Mouse (Mus musculus): Measurements from ENCODE around the gene Ranbp17. TPM values are rescaled to one million over a fixed set of nuclear protein-coding genes. Genes with fewer than 3 reads are reported as not detected.
"Not testable (repeated sequence)": the region's sequence is repeated elsewhere in the genome, so short reads cannot be mapped to it uniquely, and the experiment has no call there.

Gene Ranbp17
- polyA plus RNA-seq, 1 experiment from 2014 or later: 6.8 TPM

DNA sequence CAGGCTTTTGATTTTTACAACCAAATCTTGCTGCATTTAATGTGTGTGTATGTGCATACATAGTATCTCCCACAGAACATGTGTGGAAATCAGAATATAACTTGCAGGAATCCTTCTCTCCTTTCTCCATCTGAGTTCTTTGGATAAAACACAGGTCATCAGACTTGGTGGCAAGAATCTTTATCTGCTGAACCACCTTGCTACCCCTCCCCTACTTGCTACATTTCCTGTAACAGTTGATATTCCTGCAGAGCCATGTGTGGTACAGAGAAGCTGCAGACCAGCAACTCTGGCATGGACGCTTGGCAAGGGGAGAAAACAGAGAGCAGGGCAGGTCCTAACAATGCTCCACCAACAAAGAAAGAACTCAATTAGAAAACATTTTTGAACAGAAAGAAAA, 52.4 kb downstream of the Ranbp17 start:
- no peak overlapping the region for H3K9ac ChIP-seq (ENCODE audit: low read length)
- H3K4me3 ChIP-seq (ENCODE audit: low read depth, low read length): no peak overlapping the region
- WGBS: 59% methylated on average over 1 of the region's 1 CpGs
- no peak for ATAC-seq (replicated peaks; ENCODE audit: low FRiP score, low TSS enrichment, low read depth)
- H3K4me1 ChIP-seq (replicated peaks; ENCODE audit: control insufficient read depth, insufficient read depth, low read length): no peaks in the 10 kb centered on the region
- no peaks in the 10 kb centered on the region for H3K27me3 ChIP-seq (replicated peaks; ENCODE audit: control insufficient read depth, insufficient read depth, low read length)
- DNase-seq (ENCODE audit: low spot score): no peak
- no peak overlapping the region for H3K27ac ChIP-seq (ENCODE audit: low read depth)
- no peaks in the 10 kb centered on the region for H3K9me3 ChIP-seq (ENCODE audit: control insufficient read depth, low read length)
- H3K36me3 ChIP-seq (ENCODE audit: control insufficient read depth, insufficient read depth, low read length): no peaks in the 10 kb centered on the region
- H3K4me2 ChIP-seq (ENCODE audit: low read length): no peak overlapping the region

DNA sequence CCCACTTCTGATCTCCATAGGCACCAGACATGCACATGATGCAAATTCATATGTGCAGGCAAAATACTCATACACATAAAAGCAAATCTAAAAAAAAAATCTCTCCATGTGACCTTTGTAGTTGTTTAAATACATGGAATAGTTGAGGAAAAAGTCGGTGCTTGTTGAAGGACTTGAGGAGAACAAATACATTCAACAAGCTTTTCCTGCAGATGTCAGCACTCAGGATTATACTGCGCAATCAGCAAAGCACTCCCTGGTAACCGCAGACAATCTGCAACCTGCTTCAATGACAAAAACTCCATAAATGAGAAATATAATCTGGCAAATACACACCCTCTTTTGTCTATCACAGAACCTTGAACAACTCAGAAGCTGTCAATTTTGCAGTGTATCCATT, 59.5 kb downstream of the Ranbp17 start:
- no peak overlapping the region for H3K4me2 ChIP-seq (ENCODE audit: low read length)
- H3K27me3 ChIP-seq (replicated peaks; ENCODE audit: control insufficient read depth, insufficient read depth, low read length): no peaks in the 10 kb centered on the region
- WGBS: 86% methylated on average over 3 of the region's 3 CpGs
- H3K4me1 ChIP-seq (replicated peaks; ENCODE audit: control insufficient read depth, insufficient read depth, low read length): no peaks in the 10 kb centered on the region
- H3K36me3 ChIP-seq (ENCODE audit: control insufficient read depth, insufficient read depth, low read length): no peaks in the 10 kb centered on the region
- H3K9me3 ChIP-seq (ENCODE audit: control insufficient read depth, low read length): no peaks in the 10 kb centered on the region
- DNase-seq (ENCODE audit: low spot score): no peak
- ATAC-seq (replicated peaks; ENCODE audit: low FRiP score, low TSS enrichment, low read depth): no peak
- H3K9ac ChIP-seq (ENCODE audit: low read length): no peak overlapping the region
- no peak overlapping the region for H3K4me3 ChIP-seq (ENCODE audit: low read depth, low read length)
- no peak overlapping the region for H3K27ac ChIP-seq (ENCODE audit: low read depth)

DNA sequence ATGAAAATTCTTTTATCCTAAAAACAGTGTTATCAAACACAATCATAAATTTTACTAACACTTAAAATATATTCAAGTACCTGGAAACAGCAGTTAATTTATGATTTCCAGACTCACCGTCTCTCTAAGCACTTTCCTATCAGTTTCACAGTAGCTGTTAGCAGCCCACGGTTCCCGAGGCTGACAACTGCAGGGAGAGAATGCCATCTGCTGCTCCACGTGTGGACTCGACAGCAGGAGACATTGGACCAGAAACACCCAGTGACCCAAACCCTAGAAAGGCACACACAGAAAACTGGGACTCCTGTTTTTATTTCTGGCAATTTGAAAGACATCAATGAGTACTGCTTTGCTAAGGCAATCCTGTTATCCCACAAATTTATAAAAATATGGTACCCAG, 79.7 kb downstream of the Ranbp17 start:
- Histone ChIP-seq H3K4me2 (ENCODE audit: low read length) (no peak overlapping the region), H3K36me3 (ENCODE audit: control insufficient read depth, insufficient read depth, low read length) (no peaks in the 10 kb centered on the region), H3K27me3 (replicated peaks; ENCODE audit: control insufficient read depth, insufficient read depth, low read length) (no peaks in the 10 kb centered on the region), H3K27ac (ENCODE audit: low read depth) (no peak overlapping the region), H3K9ac (ENCODE audit: low read length) (no peak overlapping the region), H3K9me3 (ENCODE audit: control insufficient read depth, low read length) (no peaks in the 10 kb centered on the region), H3K4me1 (replicated peaks; ENCODE audit: control insufficient read depth, insufficient read depth, low read length) (no peaks in the 10 kb centered on the region), H3K4me3 (ENCODE audit: low read depth, low read length) (no peak overlapping the region)
- ATAC-seq (replicated peaks; ENCODE audit: low FRiP score, low TSS enrichment, low read depth) (no peak), DNase-seq (ENCODE audit: low spot score) (no peak)
- 24% methylated on average over 5 of the region's 5 CpGs for WGBS

DNA sequence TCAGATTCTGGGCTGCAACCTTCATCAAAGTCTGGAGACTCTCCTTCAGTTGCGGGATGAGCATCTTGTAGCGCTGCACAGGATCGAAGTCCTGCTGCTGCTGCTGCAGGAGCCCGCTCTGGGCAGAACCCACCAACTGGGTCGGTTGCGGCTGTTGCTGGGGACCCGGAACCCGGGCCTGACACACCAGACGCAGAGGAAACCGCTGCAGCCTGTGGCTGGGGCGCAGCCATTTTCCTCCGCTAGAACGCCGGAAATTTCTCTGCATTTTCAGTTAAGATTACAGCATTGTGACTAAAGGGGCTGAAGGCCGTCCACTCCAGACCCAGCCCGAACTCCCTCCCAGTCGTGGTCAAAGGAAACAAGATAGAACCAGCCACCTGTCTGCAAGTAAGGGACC, 85.3 kb downstream of the Ranbp17 start:
- not testable (repeated sequence) for ATAC-seq (replicated peaks; ENCODE audit: low FRiP score, low TSS enrichment, low read depth); H3K4me3 ChIP-seq (ENCODE audit: low read depth, low read length); H3K4me2 ChIP-seq (ENCODE audit: low read length); H3K4me1 ChIP-seq (replicated peaks; ENCODE audit: control insufficient read depth, insufficient read depth, low read length); H3K9me3 ChIP-seq (ENCODE audit: control insufficient read depth, low read length); DNase-seq (ENCODE audit: low spot score); H3K27ac ChIP-seq (ENCODE audit: low read depth); H3K9ac ChIP-seq (ENCODE audit: low read length); H3K27me3 ChIP-seq (replicated peaks; ENCODE audit: control insufficient read depth, insufficient read depth, low read length); H3K36me3 ChIP-seq (ENCODE audit: control insufficient read depth, insufficient read depth, low read length)
- WGBS: 90% methylated on average over 17 of the region's 17 CpGs

DNA sequence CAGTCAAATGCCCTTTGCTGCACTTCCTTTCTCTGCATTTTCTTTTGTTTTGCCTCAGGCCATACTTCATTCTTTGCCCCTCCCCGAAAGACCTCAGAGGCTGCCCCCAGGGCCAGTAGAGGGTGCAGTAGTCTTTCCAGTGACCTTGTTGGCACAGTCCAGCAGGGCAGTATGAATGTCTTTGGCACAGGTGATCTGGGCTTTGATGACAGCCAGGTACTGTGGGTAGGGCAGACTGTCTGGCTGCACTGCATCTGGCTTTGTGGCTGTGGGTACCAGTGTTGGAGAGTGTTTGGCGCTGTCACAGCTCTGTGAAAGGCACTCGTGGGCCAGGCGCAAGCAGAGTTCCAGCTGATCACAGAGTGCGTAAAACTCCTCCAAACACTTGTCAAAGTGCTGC, 85.8 kb downstream of the Ranbp17 start:
- not testable (repeated sequence) for H3K4me2 ChIP-seq (ENCODE audit: low read length); H3K36me3 ChIP-seq (ENCODE audit: control insufficient read depth, insufficient read depth, low read length); ATAC-seq (replicated peaks; ENCODE audit: low FRiP score, low TSS enrichment, low read depth); H3K27ac ChIP-seq (ENCODE audit: low read depth); H3K9me3 ChIP-seq (ENCODE audit: control insufficient read depth, low read length); H3K4me3 ChIP-seq (ENCODE audit: low read depth, low read length); H3K9ac ChIP-seq (ENCODE audit: low read length); DNase-seq (ENCODE audit: low spot score); H3K4me1 ChIP-seq (replicated peaks; ENCODE audit: control insufficient read depth, insufficient read depth, low read length); H3K27me3 ChIP-seq (replicated peaks; ENCODE audit: control insufficient read depth, insufficient read depth, low read length)
- WGBS: 88% methylated on average over 5 of the region's 5 CpGs

DNA sequence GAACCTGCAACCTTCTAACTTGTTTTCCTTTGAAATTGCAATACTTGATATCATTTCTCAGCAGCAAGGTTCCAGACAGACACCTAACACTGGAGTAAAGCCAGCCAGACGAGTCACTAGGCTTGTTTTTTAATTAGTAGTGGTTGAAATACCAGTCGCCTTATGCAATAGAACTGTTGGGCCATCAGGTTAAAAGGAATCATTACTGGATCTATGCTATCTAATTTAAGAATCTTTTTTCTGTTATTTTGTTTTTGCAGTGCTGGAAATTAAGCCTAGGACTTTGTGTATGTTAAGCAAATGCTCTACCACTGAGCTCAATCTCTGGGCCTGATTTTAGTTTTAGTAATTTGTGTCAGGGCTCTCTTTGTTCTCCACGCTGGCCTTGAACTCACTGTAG, 91.3 kb downstream of the Ranbp17 start:
- Histone ChIP-seq H3K27ac (ENCODE audit: low read depth) (no peak overlapping the region), H3K4me1 (replicated peaks; ENCODE audit: control insufficient read depth, insufficient read depth, low read length) (no peaks in the 10 kb centered on the region), H3K9me3 (ENCODE audit: control insufficient read depth, low read length) (no peaks in the 10 kb centered on the region), H3K27me3 (replicated peaks; ENCODE audit: control insufficient read depth, insufficient read depth, low read length) (no peaks in the 10 kb centered on the region), H3K4me3 (ENCODE audit: low read depth, low read length) (no peak overlapping the region), H3K36me3 (ENCODE audit: control insufficient read depth, insufficient read depth, low read length) (no peaks in the 10 kb centered on the region), H3K4me2 (ENCODE audit: low read length) (no peak overlapping the region), H3K9ac (ENCODE audit: low read length) (no peak overlapping the region)
- ATAC-seq (replicated peaks; ENCODE audit: low FRiP score, low TSS enrichment, low read depth) (no peak), DNase-seq (ENCODE audit: low spot score) (no peak)
- WGBS: 76% methylated on average over 3 of the region's 3 CpGs

DNA sequence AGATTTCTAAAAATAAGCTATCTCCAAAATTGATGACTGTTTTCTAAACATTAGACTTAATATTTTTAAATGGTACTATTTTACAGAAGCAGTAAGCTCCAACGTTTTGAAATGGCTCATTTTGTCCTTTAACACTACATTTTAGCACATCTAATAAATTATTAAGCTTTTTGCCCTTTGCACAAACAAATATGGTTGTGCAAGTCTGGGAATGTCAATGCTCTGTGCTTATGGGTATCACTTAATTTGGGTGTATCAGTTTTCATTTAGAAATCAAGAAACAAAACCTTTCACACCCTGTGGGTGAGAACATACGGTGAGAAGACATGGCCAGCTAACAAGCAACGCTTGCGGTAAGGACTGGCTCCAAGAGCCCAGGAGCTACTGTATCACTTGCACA, 108.9 kb downstream of the Ranbp17 start:
- Histone ChIP-seq H3K4me1 (replicated peaks; ENCODE audit: control insufficient read depth, insufficient read depth, low read length) (no peaks in the 10 kb centered on the region), H3K27ac (ENCODE audit: low read depth) (no peak overlapping the region), H3K4me2 (ENCODE audit: low read length) (no peak overlapping the region), H3K4me3 (ENCODE audit: low read depth, low read length) (no peak overlapping the region), H3K36me3 (ENCODE audit: control insufficient read depth, insufficient read depth, low read length) (no peaks in the 10 kb centered on the region), H3K9ac (ENCODE audit: low read length) (no peak overlapping the region), H3K9me3 (ENCODE audit: control insufficient read depth, low read length) (no peaks in the 10 kb centered on the region), H3K27me3 (replicated peaks; ENCODE audit: control insufficient read depth, insufficient read depth, low read length) (no peaks in the 10 kb centered on the region)
- no peak for DNase-seq (ENCODE audit: low spot score)
- WGBS: 86% methylated on average over 4 of the region's 4 CpGs
- ATAC-seq (replicated peaks; ENCODE audit: low FRiP score, low TSS enrichment, low read depth): no peak

DNA sequence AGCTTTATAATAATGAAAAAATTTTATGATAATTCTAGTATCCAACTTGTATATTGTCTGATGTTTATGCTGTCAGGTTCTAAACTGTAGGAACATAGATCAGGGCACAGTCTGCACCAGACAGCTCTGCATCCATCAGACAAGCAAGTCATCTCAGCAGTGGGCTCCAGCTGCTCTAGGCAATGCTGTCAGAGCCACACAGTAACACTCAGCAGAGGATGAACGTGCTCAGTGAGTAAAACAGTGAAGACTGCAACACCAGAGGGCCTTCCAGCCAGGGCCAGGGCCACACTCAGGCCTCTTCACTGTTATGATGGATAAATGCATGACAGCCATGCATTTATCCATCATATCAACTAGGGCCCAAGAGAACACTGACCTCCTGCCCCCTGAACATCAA, 114.2 kb downstream of the Ranbp17 start:
- no peak for ATAC-seq (replicated peaks; ENCODE audit: low FRiP score, low TSS enrichment, low read depth)
- H3K9ac ChIP-seq (ENCODE audit: low read length): no peak overlapping the region
- H3K4me3 ChIP-seq (ENCODE audit: low read depth, low read length): no peak overlapping the region
- DNase-seq (ENCODE audit: low spot score): no peak
- H3K4me2 ChIP-seq (ENCODE audit: low read length): no peak overlapping the region
- no peak overlapping the region for H3K27ac ChIP-seq (ENCODE audit: low read depth)
- no peaks in the 10 kb centered on the region for H3K4me1 ChIP-seq (replicated peaks; ENCODE audit: control insufficient read depth, insufficient read depth, low read length)
- WGBS: 54% methylated on average over 1 of the region's 1 CpGs
- no peaks in the 10 kb centered on the region for H3K9me3 ChIP-seq (ENCODE audit: control insufficient read depth, low read length)
- no peaks in the 10 kb centered on the region for H3K36me3 ChIP-seq (ENCODE audit: control insufficient read depth, insufficient read depth, low read length)
- H3K27me3 ChIP-seq (replicated peaks; ENCODE audit: control insufficient read depth, insufficient read depth, low read length): no peaks in the 10 kb centered on the region

DNA sequence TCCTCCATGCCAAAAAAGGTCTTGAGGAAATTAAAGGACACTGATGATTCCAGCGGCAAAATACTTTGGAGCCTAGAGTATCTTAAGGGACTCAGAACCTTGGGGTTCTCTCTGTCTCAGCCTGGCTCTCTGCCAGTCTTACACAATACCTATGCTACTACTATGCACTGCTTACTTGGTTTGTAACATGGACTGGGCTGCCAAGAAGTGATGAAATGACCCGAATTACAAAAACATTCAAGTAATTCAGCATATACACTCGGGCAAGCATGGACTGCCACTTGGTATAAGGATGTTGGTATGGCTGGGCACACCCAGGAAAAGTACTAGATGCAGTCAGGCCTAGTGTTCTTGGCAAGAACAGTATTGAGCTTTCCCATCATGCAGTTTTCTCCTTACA, 114.8 kb downstream of the Ranbp17 start:
- H3K9me3 ChIP-seq (ENCODE audit: control insufficient read depth, low read length): no peaks in the 10 kb centered on the region
- no peaks in the 10 kb centered on the region for H3K4me1 ChIP-seq (replicated peaks; ENCODE audit: control insufficient read depth, insufficient read depth, low read length)
- 91% methylated on average over 3 of the region's 3 CpGs for WGBS
- DNase-seq (ENCODE audit: low spot score): no peak
- H3K27me3 ChIP-seq (replicated peaks; ENCODE audit: control insufficient read depth, insufficient read depth, low read length): no peaks in the 10 kb centered on the region
- H3K9ac ChIP-seq (ENCODE audit: low read length): no peak overlapping the region
- no peak overlapping the region for H3K27ac ChIP-seq (ENCODE audit: low read depth)
- H3K36me3 ChIP-seq (ENCODE audit: control insufficient read depth, insufficient read depth, low read length): no peaks in the 10 kb centered on the region
- no peak for ATAC-seq (replicated peaks; ENCODE audit: low FRiP score, low TSS enrichment, low read depth)
- no peak overlapping the region for H3K4me2 ChIP-seq (ENCODE audit: low read length)
- H3K4me3 ChIP-seq (ENCODE audit: low read depth, low read length): no peak overlapping the region
